Mouse (Mus musculus): Measurements from ENCODE around the gene Gm609. TPM values are rescaled to one million over a fixed set of nuclear protein-coding genes. Genes with fewer than 3 reads are reported as not detected.

The Gm609 gene
- total RNA-seq, 2 experiments from 2014 or later = not detected

GRCm38 (mm10) chr16:45399411-45399810, 93.4 kb downstream of the Gm609 start:
- ATAC-seq (ENCODE audit: poor library complexity, severe bottlenecking) = no peak

GRCm38 (mm10) chr16:45397440-45397839, 95.3 kb downstream of the Gm609 start:
- no peak for ATAC-seq (ENCODE audit: poor library complexity, severe bottlenecking)

- ATAC-seq (ENCODE audit: poor library complexity, severe bottlenecking) = no peak
These were observed 100.5 kb downstream of the Gm609 start for GRCm38 (mm10) chr16:45392246-45392645.

GRCm38 (mm10) chr16:45391680-45392079, 101.1 kb downstream of the Gm609 start:
- ATAC-seq (ENCODE audit: poor library complexity, severe bottlenecking) = no peak

GRCm38 (mm10) chr16:45390286-45390956, 102.3 kb downstream of the Gm609 start:
- ATAC-seq (ENCODE audit: poor library complexity, severe bottlenecking) = no peak

GRCm38 (mm10) chr16:45389833-45390232, 102.9 kb downstream of the Gm609 start:
- ATAC-seq (ENCODE audit: poor library complexity, severe bottlenecking) = peak; percentile 99

GRCm38 (mm10) chr16:45389041-45389440, 103.7 kb downstream of the Gm609 start:
- no peak for ATAC-seq (ENCODE audit: poor library complexity, severe bottlenecking)

GRCm38 (mm10) chr16:45381811-45382210, 111.0 kb downstream of the Gm609 start:
- no peak for ATAC-seq (ENCODE audit: poor library complexity, severe bottlenecking)

- ATAC-seq (ENCODE audit: poor library complexity, severe bottlenecking) = no peak
These were observed 113.8 kb downstream of the Gm609 start for GRCm38 (mm10) chr16:45378959-45379358.

- no peak for ATAC-seq (ENCODE audit: poor library complexity, severe bottlenecking)
These were observed 114.4 kb downstream of the Gm609 start for GRCm38 (mm10) chr16:45378147-45378943.

- ATAC-seq (ENCODE audit: poor library complexity, severe bottlenecking) = no peak
These were observed 115.4 kb downstream of the Gm609 start for GRCm38 (mm10) chr16:45377332-45377731.

- no peak for ATAC-seq (ENCODE audit: poor library complexity, severe bottlenecking)
These were observed 116.0 kb downstream of the Gm609 start for GRCm38 (mm10) chr16:45376812-45377211.

GRCm38 (mm10) chr16:45376294-45376693, 116.5 kb downstream of the Gm609 start:
- no peak for ATAC-seq (ENCODE audit: poor library complexity, severe bottlenecking)

GRCm38 (mm10) chr16:45375506-45376225, 117.1 kb downstream of the Gm609 start:
- ATAC-seq (ENCODE audit: poor library complexity, severe bottlenecking) = peak; percentile 92

- ATAC-seq (ENCODE audit: poor library complexity, severe bottlenecking) = no peak
These were observed 118.7 kb downstream of the Gm609 start for GRCm38 (mm10) chr16:45374074-45374473.

- no peak for ATAC-seq (ENCODE audit: poor library complexity, severe bottlenecking)
These were observed 121.7 kb downstream of the Gm609 start for GRCm38 (mm10) chr16:45371076-45371475.

- no peak for ATAC-seq (ENCODE audit: poor library complexity, severe bottlenecking)
These were observed 123.3 kb downstream of the Gm609 start for GRCm38 (mm10) chr16:45369285-45369965.

- no peak for ATAC-seq (ENCODE audit: poor library complexity, severe bottlenecking)
These were observed 126.7 kb downstream of the Gm609 start for GRCm38 (mm10) chr16:45366111-45366510.

GRCm38 (mm10) chr16:45365353-45365752, 127.4 kb downstream of the Gm609 start:
- ATAC-seq (ENCODE audit: poor library complexity, severe bottlenecking) = no peak

- ATAC-seq (ENCODE audit: poor library complexity, severe bottlenecking) = no peak
These were observed 128.1 kb downstream of the Gm609 start for GRCm38 (mm10) chr16:45364627-45365026.

- ATAC-seq (ENCODE audit: poor library complexity, severe bottlenecking) = no peak
These were observed 129.2 kb downstream of the Gm609 start for GRCm38 (mm10) chr16:45363480-45364045.

Measured in megakaryocyte, adult 5-6 weeks (primary cell).